Mouse (Mus musculus): ENCODE data around the gene Rab4a.

The Rab4a gene

DNA sequence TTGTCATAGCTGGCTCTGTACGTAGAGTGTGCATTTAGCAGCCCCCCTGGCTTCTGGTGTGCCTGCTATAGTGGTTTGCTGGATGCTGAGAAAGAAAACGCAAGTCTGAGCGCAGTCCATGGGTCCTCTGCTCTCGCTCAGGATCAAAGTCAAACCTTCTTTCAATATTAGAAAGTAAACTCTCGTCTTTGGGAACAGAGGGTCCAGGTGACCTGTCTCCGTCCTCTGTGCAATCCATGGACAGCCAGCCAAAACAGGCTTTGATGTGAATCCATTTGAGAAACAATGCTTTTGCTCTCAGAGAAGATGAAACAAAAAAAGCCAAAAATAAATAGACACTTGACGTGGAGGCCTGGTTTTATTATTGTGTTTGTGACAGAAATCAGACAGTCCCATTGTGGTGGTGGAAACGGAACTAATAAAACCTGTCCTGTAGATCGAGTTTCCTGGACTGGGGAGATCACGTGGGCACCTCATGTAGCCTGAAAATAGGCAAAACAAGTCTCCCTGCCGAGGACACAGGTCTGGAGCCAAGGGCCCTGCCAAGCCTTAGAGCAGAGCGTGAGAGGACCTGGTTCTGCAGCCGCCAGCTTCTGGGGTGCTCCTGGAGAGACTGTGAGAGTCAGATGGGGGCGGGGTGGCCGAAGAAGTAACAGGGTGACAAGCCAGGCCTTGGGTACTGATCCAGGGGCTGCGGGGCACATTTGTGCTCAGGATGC is 7.5 kb downstream of the Rab4a start:
- DNase-seq (ENCODE audit: low spot score in 2 of 2) = no peak

DNA sequence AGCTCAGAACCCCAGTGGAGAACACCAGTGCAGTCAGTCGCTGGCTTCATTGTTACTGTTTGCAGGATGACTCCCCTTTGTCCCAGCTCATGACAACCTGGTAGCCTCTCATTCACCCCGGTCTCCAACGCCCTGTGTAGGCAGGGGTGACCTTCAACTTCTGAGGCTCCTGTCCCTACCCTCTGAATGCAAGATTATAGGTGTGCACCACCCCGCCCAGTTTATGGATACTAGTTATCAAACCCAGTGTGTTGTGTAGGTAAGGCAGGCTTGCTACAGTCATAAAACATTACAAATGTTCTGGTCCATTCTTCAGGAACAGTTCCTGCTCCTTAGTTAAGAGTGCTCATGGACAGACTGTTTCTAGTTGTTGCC is 8.1 kb downstream of the Rab4a start:
- DNase-seq (ENCODE audit: low spot score in 2 of 2) = no peak

- no peak for DNase-seq (ENCODE audit: low spot score in 2 of 2)
These were observed 9.5 kb downstream of the Rab4a start for GRCm38 (mm10) chr8:123815325-123815724.

GRCm38 (mm10) chr8:123816939-123817338 is 11.2 kb downstream of the Rab4a start:
- DNase-seq (ENCODE audit: low spot score in 2 of 2) = no peak

GRCm38 (mm10) chr8:123817747-123818146 is 12.0 kb downstream of the Rab4a start:
- DNase-seq (ENCODE audit: low spot score in 2 of 2) = no peak

DNA sequence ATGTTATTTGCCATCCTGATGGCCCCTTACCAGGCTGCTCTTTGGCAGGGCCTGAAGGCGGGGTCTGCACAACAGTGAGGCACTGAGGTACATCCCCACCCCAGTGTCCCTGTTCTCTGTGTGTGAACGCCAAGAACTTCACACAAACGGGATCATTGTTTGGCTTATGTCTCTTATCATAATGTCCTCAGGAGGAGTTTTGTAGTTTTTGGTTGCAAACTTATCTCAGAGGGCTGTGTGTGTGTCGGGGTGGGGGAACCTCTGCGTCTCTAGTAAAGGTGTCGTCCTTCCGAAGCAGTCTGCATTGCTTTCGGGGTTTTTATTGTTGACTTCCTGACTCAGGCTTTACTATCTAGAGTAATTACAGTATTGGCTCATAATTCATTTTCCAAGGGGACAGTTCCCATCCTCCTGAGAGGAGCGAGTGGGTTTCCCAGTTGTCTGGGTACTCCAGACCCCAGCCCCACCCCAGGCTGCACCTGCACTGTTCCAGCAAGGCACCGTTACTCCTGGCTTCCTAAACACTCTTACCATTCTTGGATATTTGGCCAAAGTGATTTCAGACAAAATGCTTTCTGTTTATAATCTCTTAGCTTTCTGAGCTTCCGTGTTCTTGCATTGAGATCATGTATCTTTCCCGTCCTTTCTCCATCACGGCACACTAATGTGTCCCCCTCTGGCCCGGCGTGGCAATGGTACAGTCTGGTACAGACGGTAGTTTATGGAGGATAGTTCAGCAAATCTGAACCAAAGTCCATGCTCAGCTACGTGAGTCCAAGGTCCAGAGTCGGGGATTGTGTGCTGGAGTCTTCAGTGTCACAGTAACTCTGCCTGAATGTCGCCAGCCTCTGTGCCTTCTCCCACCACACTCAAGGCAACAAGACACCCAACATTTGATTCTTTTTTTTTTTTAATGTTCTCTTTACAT is 14.2 kb downstream of the Rab4a start:
- DNase-seq (ENCODE audit: low spot score in 2 of 2) = no peak

DNA sequence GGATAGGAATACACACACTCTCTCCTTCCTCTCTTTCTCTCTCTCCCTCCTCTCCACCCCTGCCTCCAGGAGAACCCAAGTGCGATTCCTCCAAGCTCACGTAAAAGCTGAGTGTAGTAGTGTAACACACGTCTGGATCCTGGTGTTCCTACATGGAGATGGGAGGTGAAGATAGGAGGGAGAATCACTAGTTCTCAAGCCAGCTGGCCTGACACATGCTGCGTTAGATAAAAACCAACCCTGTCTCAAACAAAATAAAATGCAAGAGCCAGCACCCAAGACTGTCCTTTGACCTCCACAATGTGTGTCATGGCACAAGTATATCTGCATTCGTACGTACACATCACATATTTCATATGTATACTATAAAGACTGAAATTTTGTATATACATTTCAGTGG is 15.0 kb downstream of the Rab4a start:
- DNase-seq (ENCODE audit: low spot score in 2 of 2) = no peak

DNA sequence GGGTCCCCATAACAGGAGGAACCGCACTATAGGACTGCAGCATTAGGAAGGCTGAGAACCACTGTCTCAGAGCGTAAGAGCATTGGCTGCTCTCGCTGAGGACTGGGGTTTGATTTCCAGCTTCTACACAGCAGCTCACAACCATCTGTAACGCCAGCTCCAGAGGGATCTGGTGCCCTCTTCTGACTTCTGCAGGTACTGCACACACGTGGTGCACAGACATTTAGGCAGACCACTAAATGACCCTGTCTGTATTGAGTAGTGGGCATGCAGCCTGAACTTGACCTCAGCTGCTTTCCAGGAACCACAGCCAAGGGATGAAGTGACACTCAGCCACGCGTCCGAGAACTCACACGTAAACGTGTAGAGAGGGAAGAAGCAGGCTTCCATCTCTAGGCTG is 17.3 kb downstream of the Rab4a start:
- no peak for DNase-seq (ENCODE audit: low spot score in 2 of 2)

GRCm38 (mm10) chr8:123823532-123824123 is 17.8 kb downstream of the Rab4a start:
- DNase-seq (ENCODE audit: low spot score in 2 of 2) = no peak

GRCm38 (mm10) chr8:123826001-123826400 is 20.2 kb downstream of the Rab4a start:
- DNase-seq (ENCODE audit: low spot score in 2 of 2) = no peak

DNA sequence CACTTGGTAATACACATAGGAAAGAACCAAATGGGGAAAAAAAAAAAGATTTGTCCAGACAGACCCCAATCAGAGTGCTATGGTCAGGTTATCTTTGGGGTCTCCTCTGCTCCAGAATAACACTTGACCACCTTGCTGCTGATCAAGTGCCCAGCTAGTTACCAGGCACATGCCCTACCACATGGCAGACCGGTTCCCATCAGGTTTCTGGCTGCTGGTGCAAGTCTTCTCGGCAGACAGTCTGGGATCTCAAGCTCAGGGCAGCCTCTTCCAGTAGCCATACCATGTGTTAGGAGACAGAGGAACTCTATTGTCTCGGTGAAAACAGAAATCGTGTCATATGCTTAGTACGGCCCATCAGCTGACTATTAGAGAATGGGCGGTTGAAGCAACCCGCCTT is 21.0 kb downstream of the Rab4a start:
- DNase-seq (ENCODE audit: low spot score in 2 of 2) = no peak

- no peak for DNase-seq (ENCODE audit: low spot score in 2 of 2)
These were observed 21.7 kb downstream of the Rab4a start for GRCm38 (mm10) chr8:123827523-123827922.

DNA sequence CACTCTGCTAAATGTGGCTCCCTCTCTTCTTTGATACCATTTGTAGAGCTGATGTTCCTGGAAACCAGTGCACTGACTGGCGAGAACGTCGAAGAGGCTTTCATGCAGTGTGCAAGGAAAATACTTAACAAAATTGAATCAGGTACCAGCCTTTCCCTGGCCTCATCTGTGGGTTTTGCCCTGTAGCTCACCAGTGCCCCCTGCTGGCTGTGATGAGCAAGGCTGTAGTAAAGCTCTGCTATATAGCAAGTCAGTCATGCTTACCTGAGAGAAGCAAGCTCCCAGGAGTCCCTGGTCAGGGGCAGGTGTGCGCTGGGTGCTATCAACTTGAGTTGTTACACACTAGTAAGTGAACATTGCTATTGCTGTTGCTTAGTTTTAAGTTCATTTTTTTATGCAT is 27.0 kb downstream of the Rab4a start:
- DNase-seq (ENCODE audit: low spot score in 2 of 2) = peak; percentile 49 to 83

- DNase-seq (ENCODE audit: low spot score in 2 of 2) = peak; percentile 63 to 87
These were observed 29.7 kb downstream of the Rab4a start for GRCm38 (mm10) chr8:123835451-123835850.

DNA sequence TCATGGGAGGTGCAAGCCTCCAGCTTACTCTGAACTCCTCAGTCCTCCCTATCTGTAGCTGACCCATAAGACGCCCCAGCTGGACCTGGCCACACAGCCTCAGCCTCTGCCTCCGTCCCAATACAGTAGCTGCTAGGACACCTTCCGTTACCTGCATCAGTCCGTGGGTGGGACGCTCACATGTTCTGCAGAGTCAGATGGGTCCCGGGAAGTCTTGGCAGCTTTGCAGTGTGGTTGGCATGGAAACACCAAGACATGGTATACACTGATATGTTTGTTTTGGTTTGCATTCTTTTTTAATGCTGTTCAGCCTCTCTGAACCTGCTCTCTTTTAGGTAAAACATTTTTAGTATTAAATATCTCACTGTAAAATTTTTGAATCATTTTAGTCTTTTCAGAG is 30.6 kb downstream of the Rab4a start:
- DNase-seq (ENCODE audit: low spot score in 2 of 2) = no peak

DNA sequence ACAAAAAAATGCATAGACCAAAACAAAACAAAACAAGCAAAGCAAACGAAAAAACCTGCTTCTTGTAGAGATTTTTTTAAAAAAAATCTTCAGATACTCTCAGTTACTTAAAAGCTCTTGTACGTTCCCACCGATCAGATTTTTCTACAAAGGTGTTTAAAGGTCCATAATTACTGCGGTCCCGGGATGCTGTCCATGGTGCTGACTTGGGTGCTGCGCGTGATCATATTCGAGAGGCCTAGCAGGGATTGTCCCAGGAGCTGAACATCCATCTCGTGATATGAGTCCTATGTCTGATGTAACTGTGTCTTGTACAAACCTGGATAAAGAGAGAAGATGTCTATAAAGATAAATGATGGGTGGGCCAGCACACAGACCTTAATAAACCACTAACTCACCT is 32.7 kb downstream of the Rab4a start:
- no peak for DNase-seq (ENCODE audit: low spot score in 2 of 2)

DNA sequence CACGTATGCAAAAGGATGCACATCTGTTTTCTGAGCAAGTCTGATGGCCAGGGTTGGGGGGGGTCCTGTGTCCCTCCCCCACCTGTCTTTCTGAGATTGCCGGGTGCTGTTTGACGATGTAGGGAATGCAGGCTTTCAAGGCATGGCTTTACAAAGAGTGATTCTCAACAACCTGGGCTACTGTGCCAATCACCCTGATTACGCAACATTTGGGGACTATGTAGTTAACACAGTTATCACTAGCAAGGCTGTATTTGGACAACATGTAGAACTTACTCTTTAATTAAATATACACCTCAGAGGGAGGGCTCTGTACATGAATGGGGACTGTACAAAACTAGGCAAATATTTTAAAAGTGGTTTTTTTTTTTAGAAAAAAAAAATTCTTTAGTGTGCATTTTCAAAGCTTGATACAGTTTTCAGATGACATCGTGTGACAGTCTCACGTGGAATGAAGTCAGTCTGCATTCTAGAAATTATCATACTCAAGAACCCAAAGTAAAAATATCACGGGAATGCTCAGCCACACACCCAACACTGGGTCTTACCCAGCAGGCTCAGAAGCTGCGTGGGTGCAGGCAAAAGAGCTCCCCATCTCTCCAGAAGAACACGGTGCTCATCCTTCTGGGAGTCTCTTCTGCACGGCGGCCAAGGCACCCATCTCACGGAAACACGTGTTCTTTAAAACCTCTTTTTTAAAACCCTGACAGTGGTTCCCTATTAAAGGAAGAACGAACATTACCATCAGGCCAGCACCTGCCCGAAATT is 35.0 kb downstream of the Rab4a start:
- no peak for DNase-seq (ENCODE audit: low spot score in 2 of 2)

DNA sequence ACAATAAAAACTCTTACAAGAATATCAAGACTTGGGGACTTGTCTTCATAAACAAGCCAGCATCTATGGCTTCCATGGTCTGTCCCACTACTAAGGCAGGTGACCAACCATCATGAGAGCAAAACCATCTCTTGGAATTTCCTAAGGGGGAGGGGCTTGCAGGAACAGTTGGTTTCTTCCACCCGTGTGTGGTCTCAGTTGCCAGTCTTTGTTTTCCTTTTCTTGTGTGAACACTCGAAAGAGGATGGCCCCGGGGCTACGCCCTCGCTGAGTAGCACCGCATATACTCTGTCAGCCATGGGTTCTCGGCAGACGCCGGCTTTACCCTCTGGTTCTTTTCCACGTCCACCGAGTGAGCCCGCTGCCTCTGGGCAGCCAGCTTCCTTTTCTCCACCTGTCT is 36.3 kb downstream of the Rab4a start:
- DNase-seq (ENCODE audit: low spot score in 2 of 2) = no peak

DNA sequence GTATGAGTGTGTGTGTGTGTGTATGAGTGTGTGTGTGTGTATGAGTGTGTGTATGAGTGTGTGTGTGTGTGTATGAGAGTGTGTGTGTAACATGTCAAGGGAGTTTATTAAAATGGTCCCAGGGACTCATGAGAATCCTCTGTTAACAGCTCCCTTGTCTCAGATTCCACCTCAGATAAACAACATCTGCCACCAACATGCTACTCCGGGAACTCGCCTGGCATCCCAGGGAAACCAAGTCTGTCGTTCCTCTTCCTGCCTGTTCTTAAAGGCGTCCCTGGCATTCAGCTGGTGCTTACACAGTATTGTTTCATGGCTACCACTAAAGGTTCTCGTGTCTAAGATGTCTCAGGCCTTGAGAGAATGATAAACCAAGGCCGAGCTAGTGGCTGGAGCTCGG is 38.6 kb downstream of the Rab4a start:
- DNase-seq (ENCODE audit: low spot score in 2 of 2) = no peak

DNA sequence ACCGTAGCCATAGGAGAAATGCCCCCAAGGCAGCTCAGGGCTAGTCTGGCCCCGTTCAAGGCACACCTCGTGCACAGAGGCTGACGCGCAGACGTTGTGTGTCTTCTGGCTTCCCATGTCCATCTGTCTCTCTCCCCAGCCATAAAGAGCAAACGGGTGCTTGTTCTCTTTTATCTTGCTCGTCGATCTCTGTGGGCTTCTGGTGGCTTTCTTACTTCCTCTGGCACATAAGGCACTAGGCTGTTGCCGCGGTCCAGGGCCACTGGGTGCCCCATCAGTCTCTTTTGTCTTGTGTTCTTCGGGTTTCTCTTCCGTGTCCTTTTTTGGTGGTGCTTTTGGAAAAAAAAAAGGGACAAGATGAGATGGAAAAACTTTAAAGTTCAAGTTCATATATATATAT is 39.3 kb downstream of the Rab4a start:
- DNase-seq (ENCODE audit: low spot score in 2 of 2) = no peak

- no peak for DNase-seq (ENCODE audit: low spot score in 2 of 2)
These were observed 40.2 kb downstream of the Rab4a start for GRCm38 (mm10) chr8:123845991-123846390.

DNA sequence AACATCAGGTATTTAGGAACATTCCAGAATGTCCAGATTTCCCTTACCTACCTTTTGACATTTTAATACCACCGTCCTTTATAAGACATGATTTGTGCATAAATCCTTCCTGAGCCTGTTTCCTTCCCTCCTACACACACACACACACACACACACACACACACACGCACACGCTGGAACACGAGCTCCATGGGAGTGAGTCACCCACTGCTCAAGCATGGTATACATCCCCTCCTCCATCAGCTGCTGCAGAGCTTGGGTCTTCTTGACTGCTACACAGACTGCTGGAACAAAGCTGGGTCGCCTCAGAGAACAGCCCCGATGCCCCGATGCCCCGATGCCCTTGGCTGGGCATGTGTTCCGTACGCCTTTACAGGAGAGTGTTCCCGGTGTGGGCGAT is 40.7 kb downstream of the Rab4a start:
- no peak for DNase-seq (ENCODE audit: low spot score in 2 of 2)
